Mouse (Mus musculus) limb, embryonic 15.5 days (tissue): ENCODE measurements around the gene Znrf3. TPM values are rescaled to one million over a fixed set of nuclear protein-coding genes. Genes with fewer than 3 reads are reported as not detected.

ENCODE experiments used
- ATAC-seq: fragments of 200-750 bp; cut with Nextera tagmentation; 2 replicates; pipeline ENCODE4 v1.8.0; 2017; ENCODE audit warnings: low read depth, moderate TSS enrichment; ENCODE audit not compliant: insufficient number of reproducible peaks, low FRiP score, low TSS enrichment
- H3K27ac ChIP-seq: fragments of 300-500 bp; sonication (generic); 2 replicates; pipeline ENCODE4 v1.5.1; 2015; ENCODE audit warnings: moderate library complexity, mild to moderate bottlenecking, inconsistent platforms
- H3K27me3 ChIP-seq: fragments of 300-500 bp; sonication (generic); 2 replicates; pipeline ENCODE4 v1.6.1; 2015; ENCODE audit warnings: inconsistent platforms
- H3K36me3 ChIP-seq: fragments of 300-500 bp; sonication (generic); 2 replicates; pipeline ENCODE4 v1.6.1; 2015; ENCODE audit warnings: inconsistent platforms
- H3K4me1 ChIP-seq: fragments of 300-500 bp; sonication (generic); 2 replicates; pipeline ENCODE4 v1.6.1; 2015; ENCODE audit warnings: inconsistent platforms
- H3K4me2 ChIP-seq: fragments of 300-500 bp; sonication (generic); 2 replicates; pipeline ENCODE4 v1.6.1; 2015; ENCODE audit warnings: mild to moderate bottlenecking, inconsistent platforms
- H3K4me3 ChIP-seq: fragments of 300-500 bp; sonication (generic); 2 replicates; pipeline ENCODE4 v1.5.1; 2015; ENCODE audit warnings: mild to moderate bottlenecking, inconsistent platforms
- H3K9ac ChIP-seq: fragments of 300-500 bp; sonication (generic); 2 replicates; pipeline ENCODE4 v1.6.1; 2015; ENCODE audit warnings: inconsistent platforms
- H3K9me3 ChIP-seq: fragments of 300-500 bp; sonication (generic); 2 replicates; pipeline ENCODE4 v1.6.1; 2016; ENCODE audit warnings: inconsistent platforms
- WGBS: fragments of 180-500 bp; shearing (Covaris S2); methylation state at CpG from one replicate; pipeline ENCODE4 v1.1.7; 2015; 5-methylcytosine and 5-hydroxymethylcytosine counted together
- polyA plus RNA-seq: library from polyadenylated mRNA; unstranded; fragments of >200 nt; fragmentation: Nextera tagmentation; extraction: Ambion mirVana; gene quantifications from 2 replicates; pipeline ENCODE4 v1.2.1, GENCODE M21; 2015

The Znrf3 gene
- polyA plus RNA-seq, 1 experiment from 2014 or later: 16.2 TPM

- Histone ChIP-seq H3K4me2 (no peak overlapping the region), H3K4me1 (0 out of 2 replicates have a peak, but pooled peaks cover 11% of the 10 kb centered on the region), H3K27ac (no peak overlapping the region), H3K36me3 (no peaks in the 10 kb centered on the region), H3K9me3 (no peaks in the 10 kb centered on the region), H3K9ac (no peak overlapping the region), H3K4me3 (no peak overlapping the region), H3K27me3 (no peaks in the 10 kb centered on the region)
- ATAC-seq: no peak
Measured at GRCm38 (mm10) chr11:5436988-5437387, 7.7 kb downstream of the Znrf3 start.

GRCm38 (mm10) chr11:5435493-5435892 is 9.2 kb downstream of the Znrf3 start:
- Histone ChIP-seq H3K27ac (no peak overlapping the region), H3K4me2 (no peak overlapping the region), H3K27me3 (no peaks in the 10 kb centered on the region), H3K4me1 (peaks cover 19% of the 10 kb centered on the region; the same call in 1 of the 2 replicates), H3K36me3 (no peaks in the 10 kb centered on the region), H3K9ac (no peak overlapping the region), H3K4me3 (no peak overlapping the region), H3K9me3 (no peaks in the 10 kb centered on the region)
- 85% methylated on average over 1 of the region's 1 CpGs for WGBS
- no peak for ATAC-seq

GRCm38 (mm10) chr11:5432330-5432729 is 12.3 kb downstream of the Znrf3 start:
- Histone ChIP-seq H3K4me3 (no peak overlapping the region), H3K4me1 (peaks cover 22% of the 10 kb centered on the region; the same call in 1 of the 2 replicates), H3K27ac (no peak overlapping the region), H3K9ac (no peak overlapping the region), H3K27me3 (no peaks in the 10 kb centered on the region), H3K36me3 (no peaks in the 10 kb centered on the region), H3K9me3 (no peaks in the 10 kb centered on the region), H3K4me2 (no peak overlapping the region)
- ATAC-seq: no peak
- 52% methylated on average over 2 of the region's 2 CpGs for WGBS

- no peaks in the 10 kb centered on the region for H3K36me3 ChIP-seq
- no peaks in the 10 kb centered on the region for H3K9me3 ChIP-seq
- peaks cover 34% of the 10 kb centered on the region for H3K4me1 ChIP-seq
- no peak overlapping the region for H3K9ac ChIP-seq
- H3K4me2 ChIP-seq: no peak overlapping the region
- no peak for ATAC-seq
- WGBS: 44% methylated on average over 1 of the region's 1 CpGs
- H3K4me3 ChIP-seq: no peak overlapping the region
- no peaks in the 10 kb centered on the region for H3K27me3 ChIP-seq
- no peak overlapping the region for H3K27ac ChIP-seq
Measured at GRCm38 (mm10) chr11:5430863-5431262, 13.8 kb downstream of the Znrf3 start.

GRCm38 (mm10) chr11:5429396-5430190 is 15.1 kb downstream of the Znrf3 start:
- Histone ChIP-seq H3K27ac (no peak overlapping the region), H3K4me2 (no peak overlapping the region), H3K9ac (no peak overlapping the region), H3K4me1 (peaks cover 35% of the 10 kb centered on the region), H3K36me3 (no peaks in the 10 kb centered on the region), H3K9me3 (no peaks in the 10 kb centered on the region), H3K4me3 (no peak overlapping the region), H3K27me3 (no peaks in the 10 kb centered on the region)
- 65% methylated on average over 4 of the region's 4 CpGs for WGBS
- no peak for ATAC-seq

GRCm38 (mm10) chr11:5427251-5427650 is 17.4 kb downstream of the Znrf3 start:
- no peak overlapping the region for H3K4me3 ChIP-seq
- ATAC-seq: no peak
- peaks cover 43% of the 10 kb centered on the region for H3K4me1 ChIP-seq
- no peak overlapping the region for H3K9ac ChIP-seq
- WGBS: 23% methylated on average over 3 of the region's 3 CpGs
- H3K36me3 ChIP-seq: no peaks in the 10 kb centered on the region
- H3K27ac ChIP-seq: no peak overlapping the region
- H3K9me3 ChIP-seq: no peaks in the 10 kb centered on the region
- no peaks in the 10 kb centered on the region for H3K27me3 ChIP-seq
- no peak overlapping the region for H3K4me2 ChIP-seq

- Histone ChIP-seq H3K4me1 (peaks cover 47% of the 10 kb centered on the region), H3K27me3 (no peaks in the 10 kb centered on the region), H3K9me3 (no peaks in the 10 kb centered on the region), H3K27ac (no peak overlapping the region; the same call in 1 of the 2 replicates), H3K9ac (no peak overlapping the region), H3K4me3 (no peak overlapping the region), H3K36me3 (no peaks in the 10 kb centered on the region), H3K4me2 (no peak overlapping the region)
- ATAC-seq: no peak
- 75% methylated on average over 2 of the region's 2 CpGs for WGBS
Measured at GRCm38 (mm10) chr11:5426317-5426716, 18.3 kb downstream of the Znrf3 start.

- no peak overlapping the region for H3K9ac ChIP-seq
- no peaks in the 10 kb centered on the region for H3K36me3 ChIP-seq
- no peaks in the 10 kb centered on the region for H3K9me3 ChIP-seq
- WGBS: 36% methylated on average over 2 of the region's 2 CpGs
- no peak for ATAC-seq
- H3K4me3 ChIP-seq: no peak overlapping the region
- H3K27me3 ChIP-seq: no peaks in the 10 kb centered on the region
- H3K27ac ChIP-seq: no peak overlapping the region
- H3K4me2 ChIP-seq: no peak overlapping the region
- peaks cover 41% of the 10 kb centered on the region for H3K4me1 ChIP-seq
Measured at GRCm38 (mm10) chr11:5425106-5425505, 19.5 kb downstream of the Znrf3 start.

GRCm38 (mm10) chr11:5424185-5424584 is 20.5 kb downstream of the Znrf3 start:
- H3K27me3 ChIP-seq: no peaks in the 10 kb centered on the region
- H3K9me3 ChIP-seq: no peaks in the 10 kb centered on the region
- no peaks in the 10 kb centered on the region for H3K36me3 ChIP-seq
- no peak overlapping the region for H3K9ac ChIP-seq
- no peak overlapping the region for H3K4me3 ChIP-seq
- no peak overlapping the region for H3K4me2 ChIP-seq
- WGBS: 73% methylated on average over 4 of the region's 4 CpGs
- peaks cover 42% of the 10 kb centered on the region for H3K4me1 ChIP-seq
- no peak for ATAC-seq
- H3K27ac ChIP-seq: no peak overlapping the region

- Histone ChIP-seq H3K4me1 (peaks cover 36% of the 10 kb centered on the region), H3K9ac (no peak overlapping the region), H3K9me3 (no peaks in the 10 kb centered on the region), H3K36me3 (no peaks in the 10 kb centered on the region), H3K27me3 (no peaks in the 10 kb centered on the region), H3K4me3 (no peak overlapping the region), H3K27ac (no peak overlapping the region), H3K4me2 (no peak overlapping the region)
- no peak for ATAC-seq
Measured at GRCm38 (mm10) chr11:5423000-5423399, 21.6 kb downstream of the Znrf3 start.

- 23% methylated on average over 1 of the region's 1 CpGs for WGBS
- H3K9me3 ChIP-seq: no peaks in the 10 kb centered on the region
- H3K27ac ChIP-seq: no peak overlapping the region
- no peak overlapping the region for H3K4me2 ChIP-seq
- no peak overlapping the region for H3K4me3 ChIP-seq
- no peak for ATAC-seq
- H3K4me1 ChIP-seq: peaks cover 36% of the 10 kb centered on the region
- H3K36me3 ChIP-seq: no peaks in the 10 kb centered on the region
- H3K9ac ChIP-seq: no peak overlapping the region
- H3K27me3 ChIP-seq: no peaks in the 10 kb centered on the region
Measured at GRCm38 (mm10) chr11:5422252-5422636, 22.4 kb downstream of the Znrf3 start.

GRCm38 (mm10) chr11:5421506-5422251 is 23.0 kb downstream of the Znrf3 start:
- ATAC-seq: no peak
- H3K9ac ChIP-seq: no peak overlapping the region
- H3K4me2 ChIP-seq: no peak overlapping the region
- H3K27ac ChIP-seq: no peak overlapping the region
- H3K36me3 ChIP-seq: no peaks in the 10 kb centered on the region
- WGBS: 8% methylated on average over 4 of the region's 4 CpGs
- H3K4me3 ChIP-seq: no peak overlapping the region
- H3K4me1 ChIP-seq: peaks cover 37% of the 10 kb centered on the region
- no peaks in the 10 kb centered on the region for H3K27me3 ChIP-seq
- H3K9me3 ChIP-seq: no peaks in the 10 kb centered on the region
